Mouse (Mus musculus) ES-E14 (cell line): Measurements from ENCODE around the gene Rbfox3.

Experiments used
- CHD2 ChIP-seq: IDR thresholded peaks from 2 replicates; pipeline ENCODE4 v1.6.1; 2014; ENCODE audit warnings: mild to moderate bottlenecking, low read depth, low read length, inconsistent platforms
- HCFC1 ChIP-seq: IDR thresholded peaks from 2 replicates; pipeline ENCODE4 v1.6.1; 2012; ENCODE audit warnings: low read length, inconsistent platforms, borderline replicate concordance; ENCODE audit not compliant: insufficient read depth
- MAFK ChIP-seq: IDR thresholded peaks from 2 replicates; pipeline ENCODE4 v1.6.1; 2014; ENCODE audit warnings: mild to moderate bottlenecking, low read depth, low read length, inconsistent platforms; ENCODE audit not compliant: insufficient read depth
- ZNF384 ChIP-seq: IDR thresholded peaks from 2 replicates; pipeline ENCODE4 v1.6.1; 2012; ENCODE audit warnings: low read depth, low read length, inconsistent platforms

GRCm38 (mm10) chr11:118667946-118668345 lies 243.5 kb downstream of the Rbfox3 start:
- TF ChIP-seq HCFC1 (no peak), MAFK (no peak), ZNF384 (no peak), CHD2 (no peak)
